Mouse (Mus musculus) stomach, postnatal 0 days (tissue): ENCODE results near the gene Fnbp4. TPM values are rescaled to one million over a fixed set of nuclear protein-coding genes. Genes with fewer than 3 reads are reported as not detected.
A peak's percentile ranks its signal among the peaks of the same experiment; 100 is the strongest.

ENCODE experiments used
- ATAC-seq: fragments of 200-750 bp; cut with Nextera tagmentation; 2 replicates; pipeline ENCODE4 v1.8.0; 2017; ENCODE audit not compliant: low FRiP score, low TSS enrichment
- DNase-seq: peaks from one replicate; pipeline ENCODE4 v3.0.0-alpha.2; 2016; ENCODE audit warnings: low spot score
- H3K27ac ChIP-seq: fragments of 300-500 bp; sonication (generic); replicated peaks from 2 replicates; pipeline ENCODE4 v1.5.1; 2014; ENCODE audit warnings: mild to moderate bottlenecking, control low read depth
- H3K27me3 ChIP-seq: fragments of 300-500 bp; sonication (generic); 2 replicates; pipeline ENCODE4 v1.6.1; 2014; ENCODE audit warnings: low read length; ENCODE audit not compliant: control insufficient read depth, insufficient read depth
- H3K36me3 ChIP-seq: fragments of 300-500 bp; sonication (generic); 2 replicates; pipeline ENCODE4 v1.6.1; 2014; ENCODE audit warnings: low read length, mixed read lengths; ENCODE audit not compliant: control insufficient read depth, insufficient read depth
- H3K4me1 ChIP-seq: fragments of 300-500 bp; sonication (generic); replicated peaks from 2 replicates; pipeline ENCODE4 v1.6.1; 2014; ENCODE audit warnings: antibody characterized with exemption; ENCODE audit not compliant: control insufficient read depth, insufficient read depth
- H3K4me2 ChIP-seq: fragments of 300-500 bp; sonication (generic); replicated peaks from 2 replicates; pipeline ENCODE4 v1.6.1; 2014; ENCODE audit warnings: low read depth, mild to moderate bottlenecking, control low read depth, moderate library complexity
- H3K4me3 ChIP-seq: fragments of 300-500 bp; sonication (generic); 2 replicates; pipeline ENCODE4 v1.5.1; 2014; ENCODE audit warnings: low read depth, low read length, control low read depth
- H3K9ac ChIP-seq: fragments of 300-500 bp; sonication (generic); 2 replicates; pipeline ENCODE4 v1.6.1; 2014; ENCODE audit warnings: mild to moderate bottlenecking, low read length, control low read depth, mixed read lengths
- H3K9me3 ChIP-seq: fragments of 300-500 bp; sonication (generic); 2 replicates; pipeline ENCODE4 v1.6.1; 2016; ENCODE audit warnings: low read length; ENCODE audit not compliant: control insufficient read depth
- CTCF ChIP-seq: IDR thresholded peaks from 2 replicates; pipeline ENCODE4 v1.5.1; 2016; ENCODE audit warnings: antibody characterized with exemption, low read depth, mild to moderate bottlenecking, moderate library complexity
- EP300 ChIP-seq: optimal IDR thresholded peaks from 2 replicates; pipeline ENCODE3; 2016; ENCODE audit warnings: antibody characterized with exemption
- WGBS: fragments of 180-500 bp; shearing (Covaris S2); extraction: QIAGEN DNeasy Blood & Tissue Kit; methylation state at CpG from one replicate; pipeline ENCODE4 v1.1.7; 2014; 5-methylcytosine and 5-hydroxymethylcytosine counted together
- polyA plus RNA-seq: library from polyadenylated mRNA; unstranded; fragments of >200 nt; fragmentation: Nextera tagmentation; extraction: Ambion mirVana; gene quantifications from 2 replicates; pipeline ENCODE4 v1.2.1, GENCODE M21; 2015

The Fnbp4 gene
- polyA plus RNA-seq, 1 experiment from 2014 or later, result 26.3 TPM

DNA sequence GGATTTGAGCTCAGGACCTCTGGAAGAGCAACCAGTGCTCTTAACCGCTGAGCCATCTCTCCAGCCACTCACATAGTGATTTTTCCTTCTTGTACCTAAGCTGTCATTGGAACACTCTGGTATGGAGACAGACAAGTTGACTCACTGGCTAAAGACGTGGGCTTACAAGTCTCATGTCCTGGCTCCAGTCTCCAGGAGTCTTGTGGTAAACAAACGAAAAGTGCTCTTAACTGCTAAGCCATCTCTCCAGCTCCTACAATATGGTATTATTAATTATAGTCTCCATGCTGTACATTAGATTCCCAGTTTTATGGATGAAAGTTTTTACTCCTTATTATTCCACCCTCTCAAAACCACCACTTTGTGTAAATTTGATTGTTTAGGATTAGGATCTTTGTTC, 20.0 kb downstream of the Fnbp4 start:
- H3K9me3 ChIP-seq, result no peaks in the 10 kb centered on the region
- H3K4me1 ChIP-seq, result no peaks in the 10 kb centered on the region
- H3K4me2 ChIP-seq, result no peak overlapping the region
- no peaks in the 10 kb centered on the region for H3K27me3 ChIP-seq
- no peak overlapping the region for H3K4me3 ChIP-seq
- ATAC-seq, result no peak
- H3K9ac ChIP-seq, result no peak overlapping the region
- no peak for TF ChIP-seq EP300
- TF ChIP-seq CTCF, result no peak
- H3K27ac ChIP-seq, result no peak overlapping the region
- peaks cover 37% of the 10 kb centered on the region for H3K36me3 ChIP-seq
- 73% methylated on average over 3 of the region's 3 CpGs for WGBS
- DNase-seq, result no peak

DNA sequence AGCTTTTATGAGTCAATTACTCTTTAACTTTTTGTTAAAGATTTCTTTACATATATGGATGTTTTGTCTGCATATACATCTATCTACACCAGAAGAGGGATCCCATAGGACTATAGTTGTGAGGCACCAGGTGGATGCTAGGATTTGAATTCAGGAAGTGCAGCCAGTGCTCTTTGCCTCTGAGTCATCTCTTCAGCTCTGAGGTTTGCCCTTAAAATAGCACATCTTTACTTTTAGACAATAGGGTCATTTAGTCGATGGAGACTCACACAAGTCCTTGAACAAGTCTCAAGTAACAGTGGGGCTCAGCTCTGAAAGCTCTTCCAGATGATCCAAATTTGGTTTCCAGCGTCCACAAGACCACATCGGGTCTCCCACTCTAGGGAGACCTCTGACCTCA, 36.2 kb downstream of the Fnbp4 start:
- TF ChIP-seq EP300 (no peak), CTCF (no peak)
- Histone ChIP-seq H3K36me3 (peaks cover 18% of the 10 kb centered on the region), H3K27me3 (no peaks in the 10 kb centered on the region), H3K4me1 (no peaks in the 10 kb centered on the region), H3K4me2 (no peak overlapping the region), H3K9me3 (no peaks in the 10 kb centered on the region), H3K9ac (no peak overlapping the region), H3K27ac (no peak overlapping the region), H3K4me3 (no peak overlapping the region)
- ATAC-seq (no peak), DNase-seq (no peak)
- WGBS, result 37% methylated on average over 3 of the region's 3 CpGs

DNA sequence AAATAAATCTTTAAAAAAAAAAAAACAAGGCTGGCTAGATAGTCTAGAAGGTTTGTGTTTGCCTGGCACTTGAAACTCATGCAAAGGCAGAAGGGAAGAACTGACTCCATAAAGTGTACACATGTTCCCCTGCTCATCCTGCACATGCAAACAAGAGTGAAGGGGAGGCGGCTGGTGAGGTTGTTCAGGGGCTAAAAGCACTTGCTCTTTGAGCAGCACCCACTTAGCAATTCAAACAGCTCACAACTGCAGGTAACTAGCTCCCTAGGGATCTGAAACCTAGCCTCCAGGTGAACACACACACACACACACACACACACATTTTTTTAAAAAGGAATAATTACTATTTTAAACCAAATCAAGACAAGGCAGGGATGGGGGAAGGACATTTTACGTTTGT, 36.8 kb downstream of the Fnbp4 start:
- no peaks in the 10 kb centered on the region for H3K4me1 ChIP-seq
- no peak overlapping the region for H3K27ac ChIP-seq
- H3K27me3 ChIP-seq, result no peaks in the 10 kb centered on the region
- H3K9me3 ChIP-seq, result no peaks in the 10 kb centered on the region
- H3K4me2 ChIP-seq, result no peak overlapping the region; the same call in 1 of the 2 replicates
- H3K36me3 ChIP-seq, result peaks cover 15% of the 10 kb centered on the region
- ATAC-seq (no peak), DNase-seq (no peak)
- H3K9ac ChIP-seq, result no peak overlapping the region
- TF ChIP-seq EP300 (no peak), CTCF (no peak)
- WGBS, result 53% methylated on average over 2 of the region's 2 CpGs
- no peak overlapping the region for H3K4me3 ChIP-seq

DNA sequence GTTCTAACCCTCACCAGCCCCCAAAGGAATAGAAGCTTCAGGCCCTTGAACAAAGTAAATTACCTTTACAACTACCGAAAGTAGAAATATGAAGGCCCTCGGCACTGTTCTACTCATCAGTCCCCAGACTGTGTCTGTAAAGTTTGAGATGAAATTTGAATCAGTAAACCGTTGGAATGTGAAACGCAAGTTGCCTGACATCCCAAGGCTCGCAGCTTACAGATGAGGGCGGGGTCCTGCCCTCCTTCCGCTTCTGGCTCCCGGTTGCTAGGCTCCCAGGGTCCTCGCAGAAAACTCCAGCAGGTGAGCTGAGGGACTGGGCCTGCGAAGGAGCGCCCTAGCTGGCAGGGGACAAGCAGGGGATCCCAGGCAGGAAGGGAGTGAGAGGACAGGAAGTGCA, 37.3 kb downstream of the Fnbp4 start, which contains the start of gene Agbl2:
Gene Agbl2, plus strand, starts transcription at position 270 of the 400 bp plus-strand sequence.
- Histone ChIP-seq H3K4me1 (no peaks in the 10 kb centered on the region), H3K27ac (no peak within 1 kb of the TSS), H3K9ac (peak within 1 kb of the TSS; percentile 45), H3K27me3 (no peaks in the 10 kb centered on the region), H3K4me3 (peak within 1 kb of the TSS; percentile 50), H3K4me2 (peak within 1 kb of the TSS; percentile 78), H3K36me3 (peaks cover 15% of the 10 kb centered on the region), H3K9me3 (no peaks in the 10 kb centered on the region)
- DNase-seq, result peak; percentile 37
- peak; percentile 72 for ATAC-seq
- 2% methylated on average over 11 of the region's 11 CpGs for WGBS
- TF ChIP-seq CTCF, result no peak

DNA sequence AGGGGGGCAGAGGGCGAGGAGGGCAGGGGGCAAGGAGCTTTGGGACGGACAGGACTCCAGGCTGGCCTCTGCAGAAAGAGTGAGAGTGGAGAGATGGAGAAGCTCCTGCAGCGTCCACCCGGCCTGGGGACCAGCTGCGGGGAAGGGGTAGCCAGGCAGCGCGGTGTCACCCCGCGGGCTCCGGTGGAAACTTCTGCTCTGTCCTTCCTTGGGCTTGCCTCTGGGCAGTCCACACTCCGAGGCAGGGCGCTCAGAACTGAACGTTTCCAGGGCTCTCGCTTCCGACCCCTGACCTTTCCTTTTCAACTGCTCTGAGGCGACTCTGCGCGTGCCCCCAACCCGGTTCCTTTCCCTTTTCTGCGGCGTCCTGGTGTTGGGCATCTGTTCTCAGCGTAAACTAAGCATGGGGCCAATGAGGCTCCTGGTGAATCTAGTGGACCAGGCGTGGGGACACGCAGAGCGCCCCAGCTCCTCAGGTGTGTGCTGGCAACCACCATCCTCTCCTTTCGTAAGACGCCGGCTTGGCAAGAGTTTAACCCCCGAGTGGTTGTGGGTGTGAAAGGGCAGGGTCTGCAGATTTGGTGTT, 37.8 kb downstream of the Fnbp4 start:
- TF ChIP-seq EP300 (no peak), CTCF (no peak)
- Histone ChIP-seq H3K27me3 (no peaks in the 10 kb centered on the region), H3K9ac (peak overlapping the region; percentile 45), H3K4me3 (peak overlapping the region; percentile 50), H3K4me1 (no peaks in the 10 kb centered on the region), H3K27ac (no peak overlapping the region), H3K4me2 (peak overlapping the region; percentile 78), H3K9me3 (no peaks in the 10 kb centered on the region), H3K36me3 (peaks cover 14% of the 10 kb centered on the region)
- peak; percentile 70 for ATAC-seq
- whole genome bisulfite sequencing, result 4% methylated on average over 25 of the region's 29 CpGs
- DNase-seq, result peak; percentile 36

DNA sequence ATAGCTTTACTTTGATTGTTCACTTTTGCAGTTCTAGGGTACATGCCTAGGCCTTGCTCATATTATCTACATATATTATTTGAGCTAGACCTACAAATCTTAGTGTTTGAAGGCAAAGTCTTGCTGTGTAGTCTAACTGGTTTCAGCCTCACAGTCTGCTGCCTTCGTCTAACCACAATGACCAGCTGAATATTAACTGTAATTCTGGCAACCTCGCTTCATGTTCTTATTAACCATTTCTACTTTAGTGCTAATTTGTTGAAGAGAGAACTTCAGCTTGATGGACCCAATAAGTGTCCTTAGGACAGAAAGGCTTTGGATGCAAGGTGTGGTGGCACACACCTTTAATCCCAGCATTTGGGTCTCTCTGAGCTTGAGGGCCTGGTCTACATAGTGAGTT, 43.0 kb downstream of the Fnbp4 start:
- Histone ChIP-seq H3K27ac (no peak overlapping the region), H3K4me1 (no peaks in the 10 kb centered on the region), H3K4me2 (no peak overlapping the region), H3K9me3 (no peaks in the 10 kb centered on the region), H3K4me3 (no peak overlapping the region), H3K27me3 (no peaks in the 10 kb centered on the region), H3K9ac (no peak overlapping the region), H3K36me3 (no peaks in the 10 kb centered on the region)
- WGBS, result 72% methylated on average over 2 of the region's 2 CpGs
- DNase-seq (no peak), ATAC-seq (no peak)
- TF ChIP-seq CTCF (no peak), EP300 (no peak)
